Mouse (Mus musculus): ENCODE measurements at regions not wholly inside any gene's neighbourhood (a gene's known extent, or its start where the extent isn't known, plus 50 kb on each side); places are given as distances from the start of the nearest gene placed in this dataset.
A peak's percentile ranks its signal among the peaks of the same experiment; 100 is the strongest.

DNA sequence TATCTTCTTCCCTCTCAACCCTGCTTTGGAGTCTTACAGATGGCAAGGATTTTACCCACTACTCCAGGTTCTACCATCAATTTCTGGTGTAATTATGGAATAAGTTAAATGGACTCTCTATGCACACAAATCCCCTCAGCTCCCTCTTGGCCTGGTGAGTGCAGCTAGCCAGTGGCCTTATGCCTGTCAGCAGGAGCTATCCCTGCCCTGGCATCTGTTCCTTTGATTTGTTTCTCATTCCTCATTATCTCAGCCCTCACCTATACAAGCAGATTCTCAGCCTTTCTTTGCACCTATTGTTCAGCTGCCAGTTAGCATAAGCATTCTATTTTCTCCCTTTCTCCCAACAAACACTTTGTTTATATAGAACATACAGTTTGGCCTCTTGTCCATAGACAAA lies 150.3 kb downstream of the Rnf152 start:
- Histone ChIP-seq H3K27ac (replicated peaks) (no peak overlapping the region), H3K9me3 (no peaks in the 10 kb centered on the region), H3K36me3 (no peaks in the 10 kb centered on the region), H3K9ac (no peak overlapping the region), H3K27me3 (no peaks in the 10 kb centered on the region), H3K4me1 (replicated peaks) (no peaks in the 10 kb centered on the region), H3K4me2 (no peak overlapping the region), H3K4me3 (no peak overlapping the region)
- ATAC-seq (ENCODE audit: low read depth), result no peak

DNA sequence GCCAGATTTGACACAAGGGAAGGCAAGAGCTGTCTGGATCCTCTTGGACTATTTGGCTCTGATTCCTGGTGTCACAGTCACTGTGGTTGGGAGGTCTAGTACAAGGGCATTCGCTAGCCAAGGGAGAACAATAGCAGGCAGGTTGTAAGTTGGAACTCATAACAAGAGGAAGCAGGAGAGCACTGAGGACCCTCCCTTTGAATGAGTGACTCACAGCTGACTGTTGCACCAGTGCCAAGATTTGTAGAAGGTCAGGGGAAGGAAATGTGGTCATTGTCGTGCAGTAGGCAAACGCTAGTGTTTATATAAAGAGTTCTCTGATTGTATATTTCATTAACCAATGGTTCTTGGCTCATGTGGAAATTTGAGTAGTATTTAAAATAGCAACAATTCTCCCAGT lies 157.2 kb downstream of the Rnf152 start:
- ATAC-seq (ENCODE audit: low read depth), result no peak
- H3K4me2 ChIP-seq, result no peak overlapping the region
- H3K27me3 ChIP-seq, result no peaks in the 10 kb centered on the region
- H3K9me3 ChIP-seq, result peaks cover 6% of the 10 kb centered on the region; the same call in 1 of the 2 replicates
- no peaks in the 10 kb centered on the region for H3K36me3 ChIP-seq
- 82% methylated on average over 3 of the region's 3 CpGs for WGBS
- H3K4me1 ChIP-seq (replicated peaks), result no peaks in the 10 kb centered on the region
- no peak overlapping the region for H3K4me3 ChIP-seq
- no peak overlapping the region for H3K27ac ChIP-seq (replicated peaks)
- no peak overlapping the region for H3K9ac ChIP-seq

DNA sequence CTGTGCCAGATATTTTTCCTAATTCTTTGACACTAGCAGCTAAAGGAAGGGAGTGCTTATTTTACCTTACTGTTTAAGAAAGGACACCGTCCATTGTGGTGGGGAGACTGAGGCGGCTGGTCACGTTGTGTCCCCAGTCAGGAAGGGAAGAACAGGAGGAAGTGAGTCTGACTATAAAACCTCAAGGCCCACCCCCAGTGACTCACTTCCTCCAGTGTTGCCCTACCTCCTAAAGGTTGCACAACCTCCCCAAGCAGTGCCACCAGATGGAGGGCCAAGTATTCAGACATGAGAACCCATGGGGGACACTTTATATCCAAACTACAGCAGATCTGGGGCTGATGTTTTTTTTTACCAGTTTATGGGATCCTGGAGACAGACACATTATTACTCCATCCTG lies 165.4 kb downstream of the Rnf152 start:
- no peaks in the 10 kb centered on the region for H3K36me3 ChIP-seq
- no peak overlapping the region for H3K9ac ChIP-seq
- H3K9me3 ChIP-seq, result no peaks in the 10 kb centered on the region
- whole genome bisulfite sequencing, result 87% methylated on average over 3 of the region's 3 CpGs
- no peaks in the 10 kb centered on the region for H3K4me1 ChIP-seq (replicated peaks)
- no peak overlapping the region for H3K4me2 ChIP-seq
- H3K27ac ChIP-seq (replicated peaks), result no peak overlapping the region
- no peaks in the 10 kb centered on the region for H3K27me3 ChIP-seq
- H3K4me3 ChIP-seq, result no peak overlapping the region
- no peak for ATAC-seq (ENCODE audit: low read depth)

DNA sequence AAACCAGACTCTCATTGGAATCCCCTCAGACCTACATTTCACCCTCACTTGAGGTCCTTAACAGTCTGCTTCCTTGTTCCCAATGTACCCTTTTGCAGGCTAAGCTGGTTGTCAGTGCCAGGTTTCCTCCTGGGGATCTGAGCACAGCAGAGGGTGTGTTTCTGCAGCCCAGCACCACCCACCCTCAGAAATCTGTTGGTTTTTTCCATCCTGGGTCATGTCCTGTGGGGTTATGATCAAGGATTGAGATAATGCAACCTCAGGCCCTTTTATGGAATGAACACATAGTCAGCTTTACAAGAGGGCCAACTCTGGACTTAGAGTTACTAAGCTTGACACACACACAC lies 167.6 kb downstream of the Rnf152 start:
- Histone ChIP-seq H3K4me1 (replicated peaks) (no peaks in the 10 kb centered on the region), H3K4me3 (no peak overlapping the region), H3K9me3 (no peaks in the 10 kb centered on the region), H3K36me3 (no peaks in the 10 kb centered on the region), H3K4me2 (no peak overlapping the region), H3K27ac (replicated peaks) (no peak overlapping the region), H3K27me3 (no peaks in the 10 kb centered on the region), H3K9ac (no peak overlapping the region)
- no peak for ATAC-seq (ENCODE audit: low read depth)

DNA sequence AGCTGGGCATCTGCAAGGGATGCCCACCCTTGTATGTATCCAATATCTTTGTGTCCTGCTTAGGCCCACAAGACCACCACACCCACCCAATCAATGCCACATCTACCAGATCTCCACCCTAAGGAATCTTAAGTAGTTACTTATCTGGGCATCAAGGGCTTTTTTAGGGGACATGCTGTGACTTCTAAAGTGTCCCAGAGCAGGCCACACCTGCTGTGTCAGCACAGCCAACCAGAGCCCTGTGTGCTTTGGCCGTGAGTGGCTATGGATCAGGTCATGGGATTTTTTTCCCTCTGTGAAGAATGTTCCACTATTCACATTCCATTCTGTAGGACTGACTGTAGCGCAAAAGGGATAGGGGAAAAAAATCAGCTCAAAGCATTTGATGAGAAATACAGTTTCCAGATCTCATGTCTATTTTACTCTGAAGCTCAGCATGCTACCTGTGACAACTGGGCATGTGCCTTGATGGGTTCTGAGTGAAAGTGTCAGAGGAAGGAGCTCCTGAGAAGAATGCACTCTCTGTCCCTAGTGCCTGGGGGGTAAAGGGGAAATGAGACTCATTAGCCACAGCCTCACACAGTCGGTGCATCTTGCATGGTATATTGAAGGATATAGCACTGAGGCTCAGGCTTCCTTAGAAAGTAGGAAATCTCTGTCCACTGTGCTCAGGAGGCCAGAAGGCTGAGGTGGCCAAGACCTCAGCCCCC lies 168.1 kb downstream of the Rnf152 start:
- Histone ChIP-seq H3K4me2 (no peak overlapping the region), H3K4me1 (replicated peaks) (no peaks in the 10 kb centered on the region), H3K36me3 (no peaks in the 10 kb centered on the region), H3K9ac (no peak overlapping the region), H3K4me3 (no peak overlapping the region), H3K27ac (replicated peaks) (no peak overlapping the region), H3K27me3 (no peaks in the 10 kb centered on the region), H3K9me3 (no peaks in the 10 kb centered on the region)
- no peak for ATAC-seq (ENCODE audit: low read depth)
- 74% methylated on average over 3 of the region's 3 CpGs for WGBS

DNA sequence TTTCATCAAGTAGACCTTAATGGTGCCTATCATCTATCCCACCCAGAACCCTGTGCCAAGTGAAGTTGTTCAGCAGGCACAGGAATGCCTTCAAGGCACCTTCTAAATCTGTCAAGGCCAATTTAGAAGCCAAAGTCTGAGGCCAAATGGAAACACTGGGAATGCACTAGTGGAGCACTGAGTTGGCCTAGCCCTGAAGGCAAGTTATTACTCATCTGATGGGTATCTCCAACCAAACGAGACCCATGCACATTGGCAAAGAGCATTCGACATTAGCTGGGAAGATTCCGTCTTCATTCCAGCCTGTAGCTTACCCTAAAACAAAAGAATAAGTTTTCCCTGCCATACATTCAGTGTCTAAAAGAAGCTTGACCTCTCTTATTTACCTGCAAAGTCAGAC lies 172.0 kb downstream of the Rnf152 start:
- no peak for ATAC-seq (ENCODE audit: low read depth)
- peaks cover 2% of the 10 kb centered on the region; the same call in 1 of the 2 replicates for H3K4me1 ChIP-seq (replicated peaks)
- no peaks in the 10 kb centered on the region for H3K27me3 ChIP-seq
- no peak overlapping the region for H3K4me2 ChIP-seq
- no peak overlapping the region for H3K9ac ChIP-seq
- no peaks in the 10 kb centered on the region for H3K9me3 ChIP-seq
- no peak overlapping the region for H3K27ac ChIP-seq (replicated peaks)
- no peak overlapping the region for H3K4me3 ChIP-seq
- 93% methylated on average over 3 of the region's 3 CpGs for WGBS
- H3K36me3 ChIP-seq, result no peaks in the 10 kb centered on the region

DNA sequence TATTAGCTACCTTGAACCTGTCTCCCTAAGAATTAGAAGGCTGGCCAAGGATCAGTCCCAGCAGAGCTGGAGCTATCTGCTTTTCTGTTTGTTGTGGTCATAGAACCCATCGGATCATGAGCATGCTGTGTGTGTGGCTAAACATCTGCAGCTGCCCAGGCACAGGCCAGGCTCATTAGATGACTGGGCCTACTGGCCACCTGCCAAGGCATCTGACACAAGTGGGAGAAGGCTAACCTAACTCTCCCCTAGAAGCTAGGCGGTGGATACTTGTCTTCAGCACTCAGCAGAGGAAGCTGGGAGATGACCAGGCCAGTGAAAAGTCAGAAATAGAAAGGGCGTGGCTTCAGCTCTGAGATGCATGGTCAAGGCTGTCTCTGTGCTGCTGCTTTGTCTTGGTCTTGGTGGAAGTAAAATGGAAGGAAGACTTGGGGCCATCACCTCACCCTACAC lies 177.1 kb downstream of the Rnf152 start:
- Histone ChIP-seq H3K9me3 (no peaks in the 10 kb centered on the region), H3K4me3 (no peak overlapping the region), H3K36me3 (no peaks in the 10 kb centered on the region), H3K27me3 (no peaks in the 10 kb centered on the region), H3K4me1 (replicated peaks) (peaks cover 10% of the 10 kb centered on the region), H3K27ac (replicated peaks) (no peak overlapping the region), H3K9ac (no peak overlapping the region), H3K4me2 (no peak overlapping the region)
- WGBS, result 56% methylated on average over 3 of the region's 3 CpGs
- ATAC-seq (ENCODE audit: low read depth), result peak; percentile 71; the same call in 1 of the 2 replicates

DNA sequence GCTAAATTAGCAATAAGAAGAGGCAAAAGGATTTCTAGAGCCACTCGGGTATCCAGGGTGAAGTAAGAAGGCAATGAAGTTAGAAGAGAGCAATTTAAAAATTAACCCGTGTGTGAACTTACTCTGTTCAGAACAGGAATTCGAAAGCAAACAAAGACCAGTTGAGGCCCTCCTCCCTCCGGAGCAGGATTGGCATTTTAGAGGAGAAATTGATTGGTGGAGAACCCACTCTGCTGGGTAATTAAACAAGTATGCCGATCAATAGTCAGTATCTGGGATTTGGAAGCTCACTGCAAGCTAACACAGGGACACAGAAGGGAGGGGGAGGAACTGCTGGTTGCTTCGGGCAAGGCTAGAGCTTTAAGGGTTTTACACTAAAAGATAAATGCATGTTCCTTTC lies 177.7 kb downstream of the Rnf152 start:
- Histone ChIP-seq H3K4me3 (no peak overlapping the region), H3K9me3 (no peaks in the 10 kb centered on the region), H3K9ac (no peak overlapping the region), H3K4me2 (no peak overlapping the region), H3K27me3 (no peaks in the 10 kb centered on the region), H3K27ac (replicated peaks) (no peak overlapping the region), H3K36me3 (no peaks in the 10 kb centered on the region), H3K4me1 (replicated peaks) (peaks cover 10% of the 10 kb centered on the region)
- WGBS, result 16% methylated on average over 6 of the region's 6 CpGs
- ATAC-seq (ENCODE audit: low read depth), result 0 out of 2 replicates have a peak, but pooled peaks have one; percentile 53

DNA sequence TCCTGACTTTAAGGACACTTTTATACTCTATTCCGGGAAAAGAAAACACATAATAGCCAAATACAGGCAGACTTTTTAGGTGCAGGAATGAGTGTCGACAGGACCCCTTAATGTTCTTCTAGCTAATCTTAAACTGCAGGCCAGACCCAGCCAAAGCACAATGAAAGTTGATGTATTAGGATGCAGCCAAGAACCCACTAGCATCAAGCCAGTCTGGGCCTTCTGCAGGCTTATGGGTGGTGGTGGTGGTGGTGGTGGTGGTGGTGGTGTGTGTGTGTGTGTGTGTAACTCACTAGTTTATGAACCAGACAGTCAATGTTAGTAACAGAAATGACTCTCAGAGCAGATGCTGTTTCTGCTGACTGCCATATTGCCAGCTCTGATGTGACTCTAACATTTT lies 178.6 kb downstream of the Rnf152 start:
- Histone ChIP-seq H3K4me2 (no peak overlapping the region), H3K9ac (no peak overlapping the region), H3K27me3 (no peaks in the 10 kb centered on the region), H3K4me1 (replicated peaks) (peaks cover 10% of the 10 kb centered on the region), H3K4me3 (no peak overlapping the region), H3K9me3 (no peaks in the 10 kb centered on the region), H3K36me3 (no peaks in the 10 kb centered on the region), H3K27ac (replicated peaks) (no peak overlapping the region)
- 84% methylated on average over 2 of the region's 2 CpGs for WGBS
- ATAC-seq (ENCODE audit: low read depth), result no peak

DNA sequence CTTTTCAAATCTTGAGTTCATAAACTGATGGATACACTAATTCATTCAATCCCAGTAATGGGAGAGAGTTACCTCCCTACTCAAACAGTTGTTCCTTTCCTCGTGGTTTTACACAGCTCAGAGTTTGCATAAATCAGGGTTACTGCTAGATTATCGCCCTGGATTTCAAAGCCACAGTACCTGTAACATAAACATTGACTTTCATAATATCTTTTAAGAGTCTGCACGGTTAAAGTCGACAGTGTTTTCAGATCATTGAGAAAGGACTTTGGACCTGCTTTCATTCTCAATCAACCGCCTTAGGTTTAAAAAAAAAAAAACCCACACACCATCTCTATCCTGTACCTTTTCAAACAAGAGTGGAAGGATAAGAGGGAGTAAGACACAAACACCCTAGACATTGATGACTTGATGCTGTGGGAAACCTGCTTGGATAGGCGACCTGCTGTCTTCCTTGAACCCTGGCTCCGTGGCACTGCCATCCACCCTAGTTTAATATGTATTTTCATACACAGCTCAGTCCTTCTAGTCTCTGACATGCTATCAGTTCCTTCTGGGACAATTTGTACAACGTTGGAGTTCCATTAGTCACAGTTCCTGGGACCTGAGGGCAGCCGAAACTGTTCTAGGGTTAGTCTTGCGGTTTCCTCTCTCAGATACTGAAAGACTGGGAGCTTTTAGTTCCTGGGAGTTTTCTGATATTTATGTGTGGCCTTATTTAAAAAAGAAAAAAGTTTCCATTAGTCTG lies 179.3 kb downstream of the Rnf152 start:
- H3K4me1 ChIP-seq (replicated peaks), result peaks cover 10% of the 10 kb centered on the region
- no peaks in the 10 kb centered on the region for H3K9me3 ChIP-seq
- no peak overlapping the region for H3K9ac ChIP-seq
- no peaks in the 10 kb centered on the region for H3K27me3 ChIP-seq
- H3K36me3 ChIP-seq, result no peaks in the 10 kb centered on the region
- H3K27ac ChIP-seq (replicated peaks), result no peak overlapping the region
- no peak overlapping the region for H3K4me2 ChIP-seq
- ATAC-seq (ENCODE audit: low read depth), result no peak
- WGBS, result 83% methylated on average over 10 of the region's 10 CpGs
- no peak overlapping the region for H3K4me3 ChIP-seq

DNA sequence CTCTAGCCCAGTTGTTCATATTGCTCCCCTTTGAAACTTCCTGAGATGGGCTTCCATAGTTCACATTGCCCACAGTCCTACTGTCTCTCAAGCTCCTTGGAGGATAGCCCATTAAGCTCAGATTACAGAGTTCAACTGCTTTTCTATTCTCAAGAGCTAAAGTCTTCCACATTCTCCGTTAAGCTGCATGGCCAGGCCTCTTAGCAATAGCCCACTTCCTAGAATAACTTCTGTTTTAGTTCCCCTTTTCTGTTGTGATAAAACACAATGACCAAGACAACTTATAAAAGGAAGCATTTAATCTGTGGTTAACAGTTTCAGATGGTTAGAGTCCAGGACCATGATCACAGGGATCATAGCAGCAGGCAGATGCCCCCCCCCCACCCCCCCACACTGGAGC lies 185.5 kb downstream of the Rnf152 start:
- H3K4me3 ChIP-seq, result no peak overlapping the region
- H3K27me3 ChIP-seq, result no peaks in the 10 kb centered on the region
- no peak overlapping the region for H3K4me2 ChIP-seq
- no peak for ATAC-seq (ENCODE audit: low read depth)
- no peaks in the 10 kb centered on the region for H3K9me3 ChIP-seq
- H3K27ac ChIP-seq (replicated peaks), result no peak overlapping the region
- no peak overlapping the region for H3K9ac ChIP-seq
- H3K36me3 ChIP-seq, result no peaks in the 10 kb centered on the region
- WGBS, result 80% methylated on average over 1 of the region's 1 CpGs
- no peaks in the 10 kb centered on the region for H3K4me1 ChIP-seq (replicated peaks)

DNA sequence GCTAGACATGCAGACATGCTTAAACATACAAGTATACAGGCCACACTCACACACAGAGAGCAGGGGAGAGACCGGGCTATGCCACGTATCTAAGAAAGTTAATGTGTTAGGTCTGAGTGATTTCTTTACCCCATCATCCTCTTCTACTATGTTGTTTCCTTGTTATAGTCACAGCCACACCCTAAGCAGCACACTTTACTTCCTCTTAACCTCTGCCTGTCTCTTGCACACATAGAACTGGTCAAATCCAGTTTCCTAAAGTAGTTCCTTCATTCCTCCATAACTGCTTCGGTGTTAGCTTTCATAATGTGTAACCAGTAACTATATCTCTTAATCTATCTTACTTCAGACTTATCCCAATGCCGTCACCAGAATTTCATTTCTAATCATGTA lies 186.4 kb downstream of the Rnf152 start:
- 96% methylated on average over 4 of the region's 4 CpGs for WGBS
- H3K27me3 ChIP-seq, result no peaks in the 10 kb centered on the region
- H3K9me3 ChIP-seq, result no peaks in the 10 kb centered on the region
- no peaks in the 10 kb centered on the region for H3K4me1 ChIP-seq (replicated peaks)
- ATAC-seq (ENCODE audit: low read depth), result no peak
- no peak overlapping the region for H3K4me2 ChIP-seq
- H3K36me3 ChIP-seq, result no peaks in the 10 kb centered on the region
- H3K4me3 ChIP-seq, result no peak overlapping the region
- no peak overlapping the region for H3K27ac ChIP-seq (replicated peaks)
- H3K9ac ChIP-seq, result no peak overlapping the region

All from neural tube, embryonic 13.5 days (tissue).